Mouse (Mus musculus) MEL (cell line): ENCODE measurements at regions not wholly inside any gene's neighbourhood (a gene's known extent, or its start where the extent isn't known, plus 50 kb on each side); places are given as distances from the start of the nearest gene placed in this dataset.

Source experiments
- E2F4 ChIP-seq: IDR thresholded peaks from 2 replicates; pipeline ENCODE4 v1.6.1; 2011; ENCODE audit warnings: low read depth, low read length, improper control_type of control experiment, borderline replicate concordance
- GATA1 ChIP-seq: IDR thresholded peaks from 2 replicates; pipeline ENCODE4 v1.6.1; 2011; ENCODE audit warnings: low read depth, low read length, improper control_type of control experiment
- MAZ ChIP-seq: IDR thresholded peaks from 2 replicates; pipeline ENCODE4 v1.6.1; 2012; ENCODE audit warnings: low read depth, mild to moderate bottlenecking, inconsistent platforms, low read length, improper control_type of control experiment
- POLR2A ChIP-seq, 2 experiments: IDR thresholded peaks; 2 replicates each; pipeline ENCODE4 v1.6.1; 2011 to 2012; ENCODE audit warnings: low read length in 2 of 2, mild to moderate bottlenecking in 2 of 2, control low read depth in 1 of 2, improper control_type of control experiment in 1 of 2, low read depth in 1 of 2, moderate library complexity in 1 of 2; ENCODE audit not compliant: control insufficient read depth in 1 of 2, insufficient read depth in 1 of 2, poor library complexity in 1 of 2

DNA sequence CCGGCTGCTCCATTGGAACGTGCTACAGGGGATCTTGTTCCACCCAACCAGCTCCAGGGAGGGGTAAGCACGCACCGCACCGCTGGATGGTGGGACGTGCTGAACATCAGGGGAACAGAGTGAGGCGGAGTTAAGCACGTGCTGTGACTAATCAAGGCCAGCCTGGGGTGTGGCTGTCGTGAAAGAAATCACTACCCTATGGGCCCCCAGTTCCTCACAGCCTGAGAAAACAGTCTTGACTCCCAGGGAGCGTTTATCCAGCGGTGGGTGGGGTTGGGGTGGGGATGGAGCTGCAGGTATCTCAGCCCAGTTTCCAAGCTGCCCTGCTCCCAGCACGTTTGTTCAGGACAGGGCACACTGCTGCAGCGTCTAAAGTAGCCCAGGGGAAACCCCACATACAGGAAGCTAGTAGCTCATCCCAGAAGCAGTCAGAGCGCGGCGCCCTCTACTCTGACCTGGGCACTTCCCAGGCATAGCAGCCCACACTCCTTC is 113.4 kb upstream of the Egln3 start:
- TF ChIP-seq E2F4 = no peak
- no peak; the same call in 1 of the 2 replicates for TF ChIP-seq MAZ
- TF ChIP-seq POLR2A (IDR thresholded peaks at IDR 0.05; ENCODE audit: control insufficient read depth in 1 of 2, insufficient read depth in 1 of 2, low read depth in 1 of 2, low read length in 2 of 2, poor library complexity in 1 of 2) = no peak
- no peak for TF ChIP-seq GATA1
